Mouse (Mus musculus): ENCODE measurements around the gene Gm20388. TPM values are rescaled to one million over a fixed set of nuclear protein-coding genes. Genes with fewer than 3 reads are reported as not detected.

Gm20388 gene
- total RNA-seq, 2 experiments from 2014 or later = 11.4 to 18.1 TPM

DNA sequence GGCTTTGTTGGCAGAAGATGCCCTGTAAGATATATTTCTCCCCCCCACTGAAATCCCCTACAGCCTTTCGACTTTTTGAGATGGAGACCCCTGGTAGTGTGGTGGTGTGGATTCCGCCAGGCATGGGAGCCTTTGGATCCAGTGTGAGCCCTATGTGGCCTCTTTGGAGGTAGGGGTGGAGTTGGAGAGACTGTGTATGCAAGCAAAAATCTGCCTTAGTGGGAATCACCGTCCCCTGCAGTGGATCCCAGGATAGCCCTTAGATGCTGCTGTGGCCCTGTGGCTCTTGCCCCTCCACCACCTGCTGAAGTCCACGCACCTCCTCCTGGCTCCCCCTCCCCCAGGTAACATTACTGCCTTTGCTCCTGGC is 514.2 kb downstream of the Gm20388 start:
- no peak for ATAC-seq (replicated peaks; ENCODE audit: low FRiP score, low TSS enrichment, poor library complexity, severe bottlenecking)

- no peak for ATAC-seq (replicated peaks; ENCODE audit: low FRiP score, low TSS enrichment, poor library complexity, severe bottlenecking)
These were observed 514.7 kb downstream of the Gm20388 start for GRCm38 (mm10) chr8:120425199-120425941.

DNA sequence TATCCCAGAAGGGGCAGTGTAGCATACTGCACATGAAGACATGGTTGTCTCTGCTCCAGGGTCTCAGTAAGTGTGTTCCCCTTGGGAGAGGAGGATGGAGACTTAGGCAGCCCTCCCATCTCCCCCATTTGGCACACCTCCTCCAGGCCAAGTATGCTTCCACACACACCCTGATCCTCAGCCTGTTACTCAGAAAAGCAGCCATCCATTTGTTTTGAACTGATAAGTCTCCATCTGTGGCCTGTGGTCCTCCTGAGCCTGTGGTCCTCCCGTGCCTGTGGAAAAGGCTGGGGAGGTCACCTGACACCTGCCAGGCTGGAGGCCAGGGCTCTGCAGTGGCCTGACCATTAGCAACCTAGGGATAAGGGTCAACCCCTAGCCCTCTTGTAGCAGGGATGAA is 515.5 kb downstream of the Gm20388 start:
- ATAC-seq (replicated peaks; ENCODE audit: low FRiP score, low TSS enrichment, poor library complexity, severe bottlenecking) = peak; percentile 35

- ATAC-seq (replicated peaks; ENCODE audit: low FRiP score, low TSS enrichment, poor library complexity, severe bottlenecking) = no peak
These were observed 516.2 kb downstream of the Gm20388 start for GRCm38 (mm10) chr8:120426622-120427385.

DNA sequence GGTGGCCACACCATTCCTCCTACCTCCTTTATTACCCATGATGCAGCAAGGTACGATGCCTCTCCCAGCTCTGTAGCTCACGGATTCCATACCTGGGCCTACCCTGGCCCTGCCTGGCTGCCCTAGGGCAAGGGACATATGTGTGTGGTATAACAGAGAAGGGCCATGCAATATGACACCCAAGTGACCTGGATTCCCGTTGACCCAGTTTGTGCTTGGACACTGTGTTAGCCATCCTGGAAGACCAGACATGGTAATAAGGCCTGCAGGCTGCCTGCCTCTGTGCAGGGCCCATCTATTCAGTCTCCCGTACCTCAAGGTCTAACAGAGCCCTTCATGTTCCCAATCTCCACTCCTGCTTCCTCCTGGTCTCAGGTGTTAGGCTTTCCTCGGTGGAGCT is 517.9 kb downstream of the Gm20388 start:
- no peak for ATAC-seq (replicated peaks; ENCODE audit: low FRiP score, low TSS enrichment, poor library complexity, severe bottlenecking)

DNA sequence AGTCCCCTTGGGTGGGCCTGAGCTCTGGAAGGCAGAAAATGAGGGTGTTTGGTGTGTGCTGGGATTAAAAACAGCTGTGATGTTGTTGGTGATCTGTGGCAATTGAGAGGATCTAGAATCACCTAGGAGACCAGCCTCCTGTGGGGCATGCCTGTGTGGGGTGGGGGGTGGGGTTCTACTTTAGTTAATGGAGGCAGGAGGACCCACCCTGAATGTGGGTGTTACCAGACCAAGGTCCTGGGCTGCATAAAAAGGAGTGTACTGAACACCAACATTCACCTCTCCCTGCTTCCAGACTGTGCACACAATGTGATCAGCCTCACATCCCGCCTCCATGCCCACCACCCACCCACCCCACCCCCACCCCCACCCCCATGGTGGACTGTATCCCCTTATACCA is 518.5 kb downstream of the Gm20388 start:
- ATAC-seq (replicated peaks; ENCODE audit: low FRiP score, low TSS enrichment, poor library complexity, severe bottlenecking) = no peak

- no peak for ATAC-seq (replicated peaks; ENCODE audit: low FRiP score, low TSS enrichment, poor library complexity, severe bottlenecking)
These were observed 520.4 kb downstream of the Gm20388 start for GRCm38 (mm10) chr8:120431042-120431441.

- no peak for ATAC-seq (replicated peaks; ENCODE audit: low FRiP score, low TSS enrichment, poor library complexity, severe bottlenecking)
These were observed 521.8 kb downstream of the Gm20388 start for GRCm38 (mm10) chr8:120432438-120432837.

DNA sequence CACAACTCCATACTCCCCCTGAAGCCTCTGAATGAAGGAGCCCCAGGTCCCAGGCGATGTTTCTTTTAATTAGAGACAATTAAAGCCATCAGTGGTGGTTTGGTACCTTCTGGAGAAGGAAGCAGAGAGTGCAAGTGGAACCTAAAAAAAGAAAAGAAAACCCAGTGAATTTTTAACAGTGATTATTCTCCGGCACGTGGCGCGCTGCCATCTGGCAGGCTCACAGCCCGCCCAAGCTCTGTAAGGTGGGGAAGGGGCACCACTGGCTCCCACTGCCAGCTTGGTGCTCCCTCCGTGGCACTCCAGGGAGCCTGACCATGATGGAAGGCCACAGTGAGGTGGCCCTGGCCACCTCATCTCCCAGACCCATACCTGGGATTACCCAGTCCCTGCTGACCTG is 522.5 kb downstream of the Gm20388 start:
- ATAC-seq (replicated peaks; ENCODE audit: low FRiP score, low TSS enrichment, poor library complexity, severe bottlenecking) = no peak

- no peak for ATAC-seq (replicated peaks; ENCODE audit: low FRiP score, low TSS enrichment, poor library complexity, severe bottlenecking)
These were observed 523.1 kb downstream of the Gm20388 start for GRCm38 (mm10) chr8:120433734-120434133.

DNA sequence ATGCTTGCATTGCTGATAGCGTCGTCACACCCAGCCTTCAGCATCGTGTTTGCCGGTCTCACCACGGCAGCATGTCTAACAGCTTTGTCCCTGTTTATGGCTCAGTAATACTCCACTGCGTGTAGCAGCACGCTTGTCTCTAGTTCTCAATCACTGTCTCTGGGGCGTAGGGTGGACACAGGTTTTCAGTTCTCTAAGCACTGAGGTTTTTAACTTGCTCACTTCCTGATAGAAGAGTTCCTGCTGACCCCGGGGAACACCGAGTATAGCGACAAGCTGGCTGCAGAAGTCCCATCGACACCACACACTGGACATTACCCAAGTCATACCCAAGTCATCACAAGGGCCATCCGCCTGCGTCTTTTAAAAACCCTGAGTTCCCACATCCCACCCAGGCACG is 525.1 kb downstream of the Gm20388 start:
- ATAC-seq (replicated peaks; ENCODE audit: low FRiP score, low TSS enrichment, poor library complexity, severe bottlenecking) = no peak

DNA sequence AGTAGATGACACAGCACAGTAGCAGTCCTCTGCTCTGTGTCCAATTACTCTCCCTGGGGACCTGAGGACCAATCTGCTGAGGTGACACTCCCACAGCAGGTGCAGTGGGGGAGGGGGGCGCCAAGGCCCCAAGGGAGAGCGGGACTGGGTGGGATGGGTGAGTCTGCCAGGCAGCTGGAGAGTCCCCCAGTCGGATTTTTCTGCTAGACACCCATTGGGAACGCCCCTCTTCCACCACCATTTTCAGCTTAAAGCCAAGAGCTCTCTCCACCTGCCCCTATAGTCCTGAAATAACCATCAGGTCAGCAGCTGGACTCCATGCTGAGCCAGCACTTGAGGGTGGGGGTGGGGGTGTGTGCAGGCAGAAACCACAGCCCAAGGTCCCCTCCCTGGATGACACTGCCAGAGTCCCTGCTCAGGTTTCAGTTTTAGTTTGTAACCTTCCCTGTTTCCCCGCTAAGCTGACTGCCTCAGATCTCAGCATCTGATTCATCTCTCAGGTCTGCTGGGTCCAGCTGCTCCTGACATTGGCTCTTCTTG is 525.9 kb downstream of the Gm20388 start:
- ATAC-seq (replicated peaks; ENCODE audit: low FRiP score, low TSS enrichment, poor library complexity, severe bottlenecking) = no peak

DNA sequence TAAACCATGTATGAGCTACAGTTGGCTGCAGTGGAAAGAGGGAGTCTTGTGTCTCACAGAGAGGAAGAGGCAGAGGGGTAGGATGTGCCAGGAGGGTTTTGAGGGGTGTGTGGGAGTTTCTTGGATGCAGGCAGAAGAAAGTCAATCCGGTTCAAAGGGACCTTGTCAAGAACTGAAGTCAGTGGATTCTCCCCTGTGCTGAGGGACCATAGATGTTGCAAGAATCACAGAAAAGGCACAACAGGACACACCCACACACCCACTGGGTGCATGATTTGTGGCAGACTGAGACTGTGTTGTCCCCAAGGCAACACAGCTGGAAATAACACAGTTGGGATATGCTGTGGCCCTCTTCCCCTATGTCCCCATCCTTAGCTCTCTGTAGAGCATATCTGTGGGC is 526.6 kb downstream of the Gm20388 start:
- no peak for ATAC-seq (replicated peaks; ENCODE audit: low FRiP score, low TSS enrichment, poor library complexity, severe bottlenecking)

DNA sequence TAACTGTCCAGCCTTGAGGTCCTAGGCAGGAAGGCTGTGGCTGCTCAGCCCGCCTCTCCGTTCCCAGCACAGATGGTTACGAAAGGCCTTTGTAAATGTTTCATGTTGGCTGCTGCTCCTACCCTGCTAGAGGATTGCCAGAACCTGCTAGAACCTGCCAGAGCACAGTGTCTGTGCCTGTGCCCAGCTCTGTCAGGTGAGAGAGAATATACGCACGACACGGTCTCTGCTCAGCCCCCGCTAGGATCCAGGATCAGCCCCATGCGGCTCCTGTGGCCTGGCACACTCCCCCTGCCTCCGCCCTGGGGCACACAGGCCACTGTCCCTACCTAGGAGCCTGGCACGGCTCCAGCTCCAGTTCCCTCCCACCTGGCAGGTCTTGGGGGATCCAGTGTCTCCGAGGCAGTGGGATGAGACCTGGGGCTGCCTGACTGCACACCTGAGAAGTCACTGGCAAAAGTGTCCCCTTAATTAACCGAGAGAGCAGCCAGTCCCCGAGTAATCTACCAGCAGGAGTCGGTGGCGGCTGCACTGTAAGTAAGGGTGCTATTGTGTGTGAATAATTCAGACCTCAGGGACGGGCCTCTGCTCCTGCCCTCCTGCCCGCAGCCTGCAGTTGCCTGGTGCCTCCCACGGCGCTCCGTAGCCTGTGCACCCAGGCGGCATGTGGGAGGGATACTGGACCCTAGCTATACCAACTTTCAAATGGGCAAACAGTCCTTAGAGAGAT is 527.2 kb downstream of the Gm20388 start:
- no peak for ATAC-seq (replicated peaks; ENCODE audit: low FRiP score, low TSS enrichment, poor library complexity, severe bottlenecking)

DNA sequence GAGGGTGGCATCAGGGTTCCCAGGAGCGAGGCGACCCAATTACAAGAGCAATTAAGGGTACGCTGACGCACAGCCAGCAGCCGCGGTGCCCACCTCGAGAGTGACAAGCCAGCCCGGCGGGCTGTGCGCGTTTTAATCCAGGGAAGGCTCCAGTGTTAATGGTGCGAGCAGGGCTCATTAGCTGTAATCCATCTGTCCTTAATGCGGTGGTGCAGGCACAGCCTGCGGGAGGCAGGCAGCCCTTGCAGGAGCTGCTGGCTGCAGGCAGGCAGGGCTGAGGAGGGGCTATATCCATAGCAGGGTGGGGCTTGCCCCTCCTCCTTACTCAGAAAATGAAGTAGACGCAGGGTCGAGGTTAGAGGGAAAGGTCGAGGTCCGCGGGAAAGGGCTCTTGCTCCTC is 528.7 kb downstream of the Gm20388 start:
- ATAC-seq (replicated peaks; ENCODE audit: low FRiP score, low TSS enrichment, poor library complexity, severe bottlenecking) = no peak

DNA sequence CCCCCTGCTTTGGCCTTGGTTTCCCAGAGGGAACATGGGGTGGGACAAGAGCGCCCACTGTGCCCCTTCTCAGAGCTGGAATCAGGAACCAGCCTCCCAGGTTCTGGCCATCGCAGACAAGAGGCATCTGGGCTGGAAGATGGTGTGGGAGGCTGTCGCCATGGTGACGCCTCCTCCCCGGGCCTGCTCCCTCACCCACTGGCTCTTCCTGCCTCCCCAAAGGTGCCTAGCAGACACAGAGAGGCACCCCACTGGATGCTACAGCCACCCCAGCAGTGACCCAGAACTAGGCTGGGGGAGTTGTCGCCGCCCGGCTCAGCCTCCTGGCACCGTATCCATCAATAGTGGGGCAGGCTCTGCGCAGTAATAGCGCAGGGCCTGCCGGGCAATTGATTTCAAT is 530.1 kb downstream of the Gm20388 start:
- ATAC-seq (replicated peaks; ENCODE audit: low FRiP score, low TSS enrichment, poor library complexity, severe bottlenecking) = no peak

DNA sequence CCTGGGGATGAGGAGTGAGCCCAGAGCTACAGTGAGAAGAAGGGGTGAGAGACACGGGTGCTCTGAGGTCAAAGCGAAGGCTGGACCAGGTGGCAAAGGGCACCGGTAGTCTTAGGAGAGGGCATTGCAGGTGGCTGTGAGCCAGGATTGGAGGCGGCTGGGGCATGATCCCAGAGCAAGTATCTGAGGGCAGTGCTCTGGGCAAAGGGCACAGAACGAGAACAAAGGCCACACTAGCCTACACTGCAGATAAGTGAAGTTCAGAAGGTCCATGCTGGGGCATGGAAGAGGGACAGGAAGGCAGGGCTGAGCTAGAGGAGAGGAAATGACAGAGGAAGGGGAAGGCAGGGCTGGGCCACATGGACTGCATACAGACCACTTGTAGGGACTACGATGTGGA is 531.0 kb downstream of the Gm20388 start:
- no peak for ATAC-seq (replicated peaks; ENCODE audit: low FRiP score, low TSS enrichment, poor library complexity, severe bottlenecking)

GRCm38 (mm10) chr8:120442306-120443003 is 531.8 kb downstream of the Gm20388 start:
- ATAC-seq (replicated peaks; ENCODE audit: low FRiP score, low TSS enrichment, poor library complexity, severe bottlenecking) = no peak

GRCm38 (mm10) chr8:120445249-120445648 is 534.6 kb downstream of the Gm20388 start:
- no peak for ATAC-seq (replicated peaks; ENCODE audit: low FRiP score, low TSS enrichment, poor library complexity, severe bottlenecking)

GRCm38 (mm10) chr8:120448131-120448530 is 537.5 kb downstream of the Gm20388 start:
- ATAC-seq (replicated peaks; ENCODE audit: low FRiP score, low TSS enrichment, poor library complexity, severe bottlenecking) = no peak

Data from megakaryocyte-erythroid progenitor cell, adult 5-6 weeks (primary cell).